Mouse (Mus musculus): ENCODE data around the gene Olfr355. TPM values are rescaled to one million over a fixed set of nuclear protein-coding genes. Genes with fewer than 3 reads are reported as not detected.

The Olfr355 gene
- polyA plus RNA-seq (2015; fragmentation: Nextera tagmentation; extraction: Ambion mirVana), result not detected in 2 replicates

DNA sequence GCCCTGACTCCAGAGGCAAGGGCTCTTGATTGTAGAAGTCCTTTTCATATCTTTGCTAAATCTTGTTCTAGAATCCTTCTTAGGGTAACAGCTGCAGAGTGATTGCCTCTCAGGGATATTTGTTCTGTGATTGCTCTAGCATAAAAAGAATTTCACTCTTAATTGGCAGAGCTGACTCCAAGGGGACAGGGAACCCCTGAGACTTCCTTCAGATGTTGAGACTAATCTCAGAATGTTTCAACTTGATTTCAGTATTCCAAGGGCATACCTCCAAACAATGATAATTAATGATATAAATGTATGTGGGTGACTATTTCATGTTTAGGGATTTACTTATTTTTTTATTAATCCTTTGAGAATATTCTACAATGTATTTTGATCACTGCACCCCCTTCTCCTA, at the start of gene Olfr355:
Gene Olfr355, minus strand, starts transcription at position 101 of the 400 bp plus-strand sequence.
- H3K27ac ChIP-seq, result no peak within 1 kb of the TSS
- no peaks in the 10 kb centered on the region for H3K36me3 ChIP-seq
- no peak for ATAC-seq
- no peak within 1 kb of the TSS for H3K9ac ChIP-seq (replicated peaks)
- H3K9me3 ChIP-seq, result peaks cover 23% of the 10 kb centered on the region
- no peaks in the 10 kb centered on the region for H3K4me1 ChIP-seq (replicated peaks)
- no peaks in the 10 kb centered on the region for H3K27me3 ChIP-seq
- H3K4me3 ChIP-seq (replicated peaks), result no peak within 1 kb of the TSS
- no peak within 1 kb of the TSS for H3K4me2 ChIP-seq (replicated peaks)

DNA sequence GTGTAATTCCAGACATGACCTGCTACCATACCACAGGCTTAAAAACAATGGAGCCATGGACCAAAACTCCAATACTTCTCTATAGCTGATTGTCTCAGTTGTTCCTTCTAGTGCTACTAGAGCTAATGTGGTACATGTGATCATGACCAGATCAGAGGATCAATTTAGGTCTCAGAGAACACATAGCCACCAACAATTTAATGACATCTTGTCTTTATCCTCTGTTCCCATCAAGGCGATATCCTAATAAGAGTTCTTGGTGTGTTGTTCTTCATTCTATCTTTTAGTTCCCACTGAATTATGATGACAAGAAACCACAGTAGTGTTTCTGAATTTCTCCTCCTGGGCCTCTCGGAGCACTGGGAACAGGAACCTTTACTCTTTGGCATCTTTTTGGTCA, 8.1 kb upstream of the Olfr355 start, which contains the start of gene Olfr356:
Gene Olfr356, plus strand, starts transcription at position 301 of the 400 bp plus-strand sequence.
- ATAC-seq, result no peak
- Histone ChIP-seq H3K9me3 (peaks cover 14% of the 10 kb centered on the region), H3K4me3 (replicated peaks) (no peak within 1 kb of the TSS), H3K9ac (replicated peaks) (no peak within 1 kb of the TSS), H3K4me2 (replicated peaks) (no peak within 1 kb of the TSS), H3K4me1 (replicated peaks) (no peaks in the 10 kb centered on the region), H3K27me3 (no peaks in the 10 kb centered on the region), H3K27ac (no peak within 1 kb of the TSS), H3K36me3 (no peaks in the 10 kb centered on the region)
- whole genome bisulfite sequencing, result 87% methylated on average over 2 of the region's 2 CpGs

DNA sequence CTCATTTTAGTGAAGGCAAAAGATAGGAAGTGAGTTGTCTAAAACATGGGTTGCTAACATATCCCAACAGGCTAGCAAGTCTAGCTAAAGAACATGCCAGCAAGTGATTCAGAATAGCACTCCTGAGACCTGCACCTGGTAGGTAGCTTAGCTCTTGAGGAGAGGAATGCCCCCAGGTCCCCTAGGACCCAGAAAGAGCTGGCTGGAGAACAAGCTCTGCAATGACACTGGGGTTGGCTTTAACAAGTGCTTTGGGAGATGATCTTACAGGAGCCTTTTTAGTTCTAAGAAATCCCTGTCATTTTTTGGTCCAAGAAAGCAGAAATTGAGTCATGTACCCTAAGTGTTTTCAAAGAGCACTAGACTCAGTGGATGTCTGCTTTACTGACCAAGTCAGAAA, 23.3 kb downstream of the Olfr355 start, which contains the start of gene Olfr354:
Gene Olfr354, plus strand, starts transcription at position 301 of the 400 bp plus-strand sequence.
- Histone ChIP-seq H3K4me1 (replicated peaks) (no peaks in the 10 kb centered on the region), H3K9ac (replicated peaks) (no peak within 1 kb of the TSS), H3K4me3 (replicated peaks) (no peak within 1 kb of the TSS), H3K4me2 (replicated peaks) (no peak within 1 kb of the TSS), H3K36me3 (no peaks in the 10 kb centered on the region), H3K9me3 (peaks cover 41% of the 10 kb centered on the region), H3K27ac (no peak within 1 kb of the TSS), H3K27me3 (no peaks in the 10 kb centered on the region)
- no peak for ATAC-seq

DNA sequence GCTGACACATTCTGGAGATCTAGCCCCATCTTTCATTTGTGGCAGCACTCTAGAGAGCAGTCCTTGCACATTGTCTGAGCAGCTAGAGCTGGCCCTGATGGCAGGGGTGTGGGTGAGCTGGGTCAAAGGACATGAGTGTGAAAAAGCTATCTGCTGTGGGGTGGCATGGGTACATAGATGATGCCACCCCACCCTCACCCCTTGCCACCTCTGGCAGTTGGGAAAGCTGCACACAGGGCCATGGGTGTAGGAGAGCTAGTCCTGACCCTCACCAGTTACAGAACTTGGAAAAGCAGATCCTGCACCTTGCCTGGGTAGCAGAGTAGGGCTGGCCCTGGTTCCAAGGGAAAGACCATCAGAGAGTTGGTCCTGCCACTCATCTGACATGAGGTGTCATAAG, 31.6 kb downstream of the Olfr355 start:
- Histone ChIP-seq H3K36me3 (no peaks in the 10 kb centered on the region), H3K4me2 (replicated peaks) (no peak overlapping the region), H3K4me1 (replicated peaks) (no peaks in the 10 kb centered on the region), H3K27ac (no peak overlapping the region), H3K27me3 (no peaks in the 10 kb centered on the region), H3K9ac (replicated peaks) (no peak overlapping the region), H3K9me3 (peaks cover 22% of the 10 kb centered on the region), H3K4me3 (replicated peaks) (no peak overlapping the region)
- ATAC-seq, result no peak

DNA sequence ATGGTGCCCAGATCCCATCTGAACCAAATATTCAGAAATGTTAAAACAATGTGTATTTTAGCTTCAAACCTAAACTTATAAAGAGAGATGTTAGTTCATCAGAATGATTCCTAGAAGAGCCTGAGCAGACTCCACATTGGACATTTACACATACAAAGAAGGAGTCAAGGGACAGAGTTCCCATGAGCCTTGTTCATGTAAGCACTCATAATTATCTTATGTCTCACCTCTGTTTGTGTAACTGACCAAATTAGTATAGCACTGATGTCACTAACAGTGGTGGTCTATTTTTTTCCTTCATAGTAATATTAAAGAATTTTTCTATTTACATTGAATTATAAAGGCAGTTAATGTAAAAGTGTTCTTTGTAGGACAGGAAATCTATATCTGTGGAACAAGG, 35.9 kb downstream of the Olfr355 start, which contains the start of gene Olfr353:
Gene Olfr353, minus strand, starts transcription at position 101 of the 400 bp plus-strand sequence.
- Histone ChIP-seq H3K27me3 (no peaks in the 10 kb centered on the region), H3K4me2 (replicated peaks) (no peak within 1 kb of the TSS), H3K4me3 (replicated peaks) (no peak within 1 kb of the TSS), H3K36me3 (no peaks in the 10 kb centered on the region), H3K9ac (replicated peaks) (no peak within 1 kb of the TSS), H3K4me1 (replicated peaks) (no peaks in the 10 kb centered on the region), H3K27ac (no peak within 1 kb of the TSS), H3K9me3 (peaks cover 24% of the 10 kb centered on the region)
- no peak for ATAC-seq

Other genes with a start within 250 kb of the Olfr355 start
- gene Olfr346, start 243.1 kb downstream of the Olfr355 start, polyA plus RNA-seq (2015; fragmentation: Nextera tagmentation; extraction: Ambion mirVana), result not detected in 2 replicates
- gene Olfr347, start 197.0 kb downstream of the Olfr355 start, polyA plus RNA-seq (2015; fragmentation: Nextera tagmentation; extraction: Ambion mirVana), result not detected in 2 replicates
- gene Olfr348, start 144.6 kb downstream of the Olfr355 start, polyA plus RNA-seq (2015; fragmentation: Nextera tagmentation; extraction: Ambion mirVana), result not detected in 2 replicates
- gene Olfr50, start 138.4 kb downstream of the Olfr355 start, polyA plus RNA-seq (2015; fragmentation: Nextera tagmentation; extraction: Ambion mirVana), result not detected in 2 replicates
- gene Olfr3, start 111.9 kb downstream of the Olfr355 start, polyA plus RNA-seq (2015; fragmentation: Nextera tagmentation; extraction: Ambion mirVana), result not detected in 2 replicates
- not detected in 2 replicates for gene Olfr350, start 82.6 kb downstream of the Olfr355 start, polyA plus RNA-seq (2015; fragmentation: Nextera tagmentation; extraction: Ambion mirVana)
- gene Olfr351, start 66.2 kb downstream of the Olfr355 start, polyA plus RNA-seq (2015; fragmentation: Nextera tagmentation; extraction: Ambion mirVana), result not detected in 2 replicates
- not detected in 2 replicates for gene Olfr352, start 60.4 kb downstream of the Olfr355 start, polyA plus RNA-seq (2015; fragmentation: Nextera tagmentation; extraction: Ambion mirVana)
- gene Olfr353, start 36.0 kb downstream of the Olfr355 start, polyA plus RNA-seq (2015; fragmentation: Nextera tagmentation; extraction: Ambion mirVana), result not detected in 2 replicates
- not detected in 2 replicates for gene Olfr354, start 23.2 kb downstream of the Olfr355 start, polyA plus RNA-seq (2015; fragmentation: Nextera tagmentation; extraction: Ambion mirVana)
- gene Olfr356, start 8.2 kb upstream of the Olfr355 start, polyA plus RNA-seq (2015; fragmentation: Nextera tagmentation; extraction: Ambion mirVana), result not detected in 2 replicates
- gene Olfr357, start 64.9 kb upstream of the Olfr355 start, polyA plus RNA-seq (2015; fragmentation: Nextera tagmentation; extraction: Ambion mirVana), result not detected in 2 replicates
- gene Olfr358, start 80.4 kb upstream of the Olfr355 start, polyA plus RNA-seq (2015; fragmentation: Nextera tagmentation; extraction: Ambion mirVana), result not detected in 2 replicates
- gene Olfr360, start 136.8 kb upstream of the Olfr355 start, polyA plus RNA-seq (2015; fragmentation: Nextera tagmentation; extraction: Ambion mirVana), result not detected in 2 replicates
- not detected in 2 replicates for gene Olfr361, start 160.4 kb upstream of the Olfr355 start, polyA plus RNA-seq (2015; fragmentation: Nextera tagmentation; extraction: Ambion mirVana)
- gene Olfr362, start 189.0 kb upstream of the Olfr355 start, polyA plus RNA-seq (2015; fragmentation: Nextera tagmentation; extraction: Ambion mirVana), result not detected in 2 replicates
- not detected in 2 replicates for gene Olfr364-ps1, start 210.4 kb upstream of the Olfr355 start, polyA plus RNA-seq (2015; fragmentation: Nextera tagmentation; extraction: Ambion mirVana)

Data from midbrain, embryonic 13.5 days (tissue).